Mouse (Mus musculus): ENCODE results near the gene Magi3.

The Magi3 gene

GRCm38 (mm10) chr3:104026938-104027337, 193.2 kb downstream of the Magi3 start:
- DNase-seq (ENCODE audit: low spot score), result no peak

GRCm38 (mm10) chr3:104020101-104020500, 200.1 kb downstream of the Magi3 start:
- DNase-seq (ENCODE audit: low spot score), result no peak

GRCm38 (mm10) chr3:104019453-104019852, 200.7 kb downstream of the Magi3 start:
- DNase-seq (ENCODE audit: low spot score), result no peak

- no peak for DNase-seq (ENCODE audit: low spot score)
Observed at GRCm38 (mm10) chr3:104017931-104018330, 202.2 kb downstream of the Magi3 start.

GRCm38 (mm10) chr3:104011972-104012371, 208.2 kb downstream of the Magi3 start:
- DNase-seq (ENCODE audit: low spot score), result no peak

- no peak for DNase-seq (ENCODE audit: low spot score)
Observed at GRCm38 (mm10) chr3:104009924-104010662, 210.1 kb downstream of the Magi3 start.

GRCm38 (mm10) chr3:104007479-104007878, 212.7 kb downstream of the Magi3 start:
- DNase-seq (ENCODE audit: low spot score), result peak; percentile 31

GRCm38 (mm10) chr3:104006896-104007466, 213.2 kb downstream of the Magi3 start:
- no peak for DNase-seq (ENCODE audit: low spot score)

GRCm38 (mm10) chr3:103998724-103999123, 221.4 kb downstream of the Magi3 start:
- DNase-seq (ENCODE audit: low spot score), result no peak

GRCm38 (mm10) chr3:103991271-103991670, 228.9 kb downstream of the Magi3 start:
- no peak for DNase-seq (ENCODE audit: low spot score)

GRCm38 (mm10) chr3:103989352-103989751, 230.8 kb downstream of the Magi3 start:
- DNase-seq (ENCODE audit: low spot score), result no peak

GRCm38 (mm10) chr3:103987831-103988432, 232.2 kb downstream of the Magi3 start:
- DNase-seq (ENCODE audit: low spot score), result no peak

GRCm38 (mm10) chr3:103985194-103985593, 235.0 kb downstream of the Magi3 start:
- no peak for DNase-seq (ENCODE audit: low spot score)

GRCm38 (mm10) chr3:103984556-103984955, 235.6 kb downstream of the Magi3 start:
- no peak for DNase-seq (ENCODE audit: low spot score)

GRCm38 (mm10) chr3:103971157-103971556, 249.0 kb downstream of the Magi3 start:
- no peak for DNase-seq (ENCODE audit: low spot score)

- DNase-seq (ENCODE audit: low spot score), result peak; percentile 51
Observed at GRCm38 (mm10) chr3:103968701-103969100, 251.5 kb downstream of the Magi3 start.

- DNase-seq (ENCODE audit: low spot score), result peak; percentile 83
Observed at GRCm38 (mm10) chr3:103967861-103968691, 252.1 kb downstream of the Magi3 start, which contains the start of gene Phtf1. Gene Phtf1 (plus strand): TSS chr3:103968110.

- DNase-seq (ENCODE audit: low spot score), result no peak
Observed at GRCm38 (mm10) chr3:103967231-103967630, 252.9 kb downstream of the Magi3 start.
